Mouse (Mus musculus) intestine, embryonic 16.5 days (tissue): ENCODE measurements at regions not wholly inside any gene's neighbourhood (a gene's known extent, or its start where the extent isn't known, plus 50 kb on each side); places are given as distances from the start of the nearest gene placed in this dataset.

Experiments used
- ATAC-seq: fragments of 200-750 bp; cut with Nextera tagmentation; 2 replicates; pipeline ENCODE4 v1.8.0; 2017; ENCODE audit warnings: moderate TSS enrichment, moderate library complexity
- H3K27ac ChIP-seq: fragments of 300-500 bp; sonication (generic); 2 replicates; pipeline ENCODE4 v1.5.1; 2014; ENCODE audit warnings: mild to moderate bottlenecking, low read length
- H3K27me3 ChIP-seq: fragments of 300-500 bp; sonication (generic); replicated peaks from 2 replicates; pipeline ENCODE4 v1.6.1; 2014; ENCODE audit warnings: low read length, control low read depth, mixed read lengths; ENCODE audit not compliant: control insufficient read depth, insufficient read depth
- H3K36me3 ChIP-seq: fragments of 300-500 bp; sonication (generic); 2 replicates; pipeline ENCODE4 v1.6.1; 2014; ENCODE audit warnings: low read length, control low read depth; ENCODE audit not compliant: control insufficient read depth, insufficient read depth
- H3K4me1 ChIP-seq: fragments of 300-500 bp; sonication (generic); 2 replicates; pipeline ENCODE4 v1.6.1; 2014; ENCODE audit warnings: low read length, control low read depth, mixed read lengths; ENCODE audit not compliant: control insufficient read depth, insufficient read depth
- H3K4me2 ChIP-seq: fragments of 300-500 bp; sonication (generic); 2 replicates; pipeline ENCODE4 v1.6.1; 2014; ENCODE audit warnings: low read depth, low read length, control low read depth
- H3K4me3 ChIP-seq: fragments of 300-500 bp; sonication (generic); 2 replicates; pipeline ENCODE4 v1.5.1; 2014; ENCODE audit warnings: mild to moderate bottlenecking, low read length
- H3K9ac ChIP-seq: fragments of 300-500 bp; sonication (generic); 2 replicates; pipeline ENCODE4 v1.6.1; 2014; ENCODE audit warnings: low read depth, low read length
- H3K9me3 ChIP-seq: fragments of 300-500 bp; sonication (generic); 2 replicates; pipeline ENCODE4 v1.6.1; 2016; ENCODE audit warnings: low read length, control low read depth; ENCODE audit not compliant: control insufficient read depth
- WGBS: fragments of 180-500 bp; shearing (Covaris S2); extraction: QIAGEN DNeasy Blood & Tissue Kit; methylation state at CpG from one replicate; pipeline ENCODE4 v1.1.7; 2014; 5-methylcytosine and 5-hydroxymethylcytosine counted together

DNA sequence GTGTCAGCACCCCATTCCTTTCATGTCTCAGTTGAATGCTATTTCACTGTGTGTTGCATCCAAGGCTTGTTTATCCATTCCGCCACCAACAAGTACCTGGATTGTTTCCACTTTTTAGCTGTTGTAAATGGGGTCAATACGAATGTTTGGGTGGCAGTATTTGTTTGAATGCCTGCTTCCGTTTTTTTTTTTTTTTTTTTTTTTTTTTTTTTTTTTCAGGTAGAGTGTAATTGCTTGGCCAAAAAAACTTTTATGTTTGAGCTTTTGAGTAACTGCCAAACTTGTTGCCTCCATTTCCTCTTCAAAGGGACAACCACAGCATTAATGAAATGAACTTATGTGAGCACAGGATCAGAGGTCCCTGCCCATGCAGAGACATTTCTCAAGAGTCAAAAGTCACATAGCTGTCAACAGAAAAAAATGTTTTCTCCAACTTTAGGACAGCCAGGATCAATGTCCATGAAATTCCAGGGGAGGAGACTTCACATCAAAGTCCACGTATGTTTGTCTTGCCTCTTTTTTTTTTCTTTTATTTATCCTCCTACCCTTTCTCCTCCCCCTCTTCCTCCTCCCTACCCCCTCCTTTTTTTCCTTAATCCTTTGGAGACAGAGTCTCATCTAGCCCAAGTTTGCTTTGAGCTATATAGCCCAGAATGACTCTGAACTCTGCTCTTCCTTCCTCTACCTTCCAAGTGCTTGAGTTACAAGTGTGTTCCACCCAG lies 56.5 kb upstream of the Ugp2 start:
- Histone ChIP-seq H3K9ac (no peak overlapping the region), H3K36me3 (no peaks in the 10 kb centered on the region), H3K27ac (peak overlapping the region; percentile 60), H3K4me1 (peaks cover 3% of the 10 kb centered on the region; the same call in 1 of the 2 replicates), H3K4me3 (no peak overlapping the region), H3K9me3 (no peaks in the 10 kb centered on the region), H3K27me3 (no peaks in the 10 kb centered on the region), H3K4me2 (no peak overlapping the region)
- ATAC-seq, result peak; percentile 85
- 75% methylated on average over 4 of the region's 4 CpGs for WGBS

- Histone ChIP-seq H3K9ac (no peak overlapping the region), H3K4me3 (no peak overlapping the region), H3K27me3 (no peaks in the 10 kb centered on the region), H3K9me3 (no peaks in the 10 kb centered on the region), H3K36me3 (no peaks in the 10 kb centered on the region), H3K4me2 (no peak overlapping the region), H3K27ac (no peak overlapping the region), H3K4me1 (peaks cover 3% of the 10 kb centered on the region; the same call in 1 of the 2 replicates)
- no peak for ATAC-seq
- WGBS, result 82% methylated on average over 6 of the region's 6 CpGs
Observed at GRCm38 (mm10) chr11:21425480-21426101, 54.6 kb upstream of the Ugp2 start.

DNA sequence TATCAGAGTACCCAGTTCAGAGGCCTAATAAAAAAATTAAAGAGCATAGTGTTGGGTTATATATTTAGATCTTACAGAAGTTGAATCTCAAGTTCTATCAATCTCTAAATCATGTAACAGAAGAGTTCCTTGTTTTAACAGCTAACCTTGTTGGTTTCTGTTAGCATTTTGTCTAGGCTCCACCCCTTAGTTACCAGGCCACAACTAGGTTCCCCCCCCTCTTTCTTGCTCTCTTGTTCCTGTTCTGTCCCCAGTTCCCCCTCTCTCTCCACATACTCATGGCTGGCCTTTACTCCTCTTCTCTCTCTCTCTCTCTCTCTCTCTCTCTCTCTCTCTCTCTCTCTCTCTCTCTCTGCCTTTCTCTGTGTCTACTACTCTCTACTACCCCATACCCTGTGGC lies 53.3 kb upstream of the Ugp2 start:
- no peaks in the 10 kb centered on the region for H3K27me3 ChIP-seq
- no peak overlapping the region for H3K4me2 ChIP-seq
- no peak for ATAC-seq
- no peak overlapping the region for H3K27ac ChIP-seq
- H3K36me3 ChIP-seq, result no peaks in the 10 kb centered on the region
- peaks cover 3% of the 10 kb centered on the region; the same call in 1 of the 2 replicates for H3K4me1 ChIP-seq
- no peak overlapping the region for H3K4me3 ChIP-seq
- no peak overlapping the region for H3K9ac ChIP-seq
- H3K9me3 ChIP-seq, result no peaks in the 10 kb centered on the region

GRCm38 (mm10) chr11:21422281-21422878 lies 51.4 kb upstream of the Ugp2 start:
- no peak for ATAC-seq
- Histone ChIP-seq H3K9ac (no peak overlapping the region), H3K36me3 (no peaks in the 10 kb centered on the region), H3K4me2 (no peak overlapping the region), H3K9me3 (no peaks in the 10 kb centered on the region), H3K27ac (no peak overlapping the region), H3K4me3 (no peak overlapping the region), H3K27me3 (no peaks in the 10 kb centered on the region), H3K4me1 (peaks cover 7% of the 10 kb centered on the region; the same call in 1 of the 2 replicates)
- WGBS, result 43% methylated on average over 2 of the region's 2 CpGs
